Mouse (Mus musculus): ENCODE results near the gene Zap70. TPM values are rescaled to one million over a fixed set of nuclear protein-coding genes. Genes with fewer than 3 reads are reported as not detected.

Gene Zap70
- polyA plus RNA-seq, 1 experiment from 2014 or later, result 0.43 TPM

- Histone ChIP-seq H3K27me3 (ENCODE audit: insufficient read depth, low read length) (peaks cover 11% of the 10 kb centered on the region), H3K4me1 (ENCODE audit: insufficient read depth) (no peaks in the 10 kb centered on the region), H3K9me3 (ENCODE audit: low read depth, low read length) (no peaks in the 10 kb centered on the region), H3K36me3 (ENCODE audit: insufficient read depth) (no peaks in the 10 kb centered on the region), H3K4me2 (no peak overlapping the region), H3K27ac (ENCODE audit: low read depth) (no peak overlapping the region), H3K4me3 (ENCODE audit: low read depth, low read length) (no peak overlapping the region), H3K9ac (no peak overlapping the region)
- TF ChIP-seq CTCF (IDR thresholded peaks at IDR 0.05; ENCODE audit: low read depth), result no peak
- 75% methylated on average over 9 of the region's 9 CpGs for WGBS
- no peak for DNase-seq
- no peak for ATAC-seq (ENCODE audit: insufficient read depth)
Observed at GRCm38 (mm10) chr1:36772198-36772934, 10.8 kb downstream of the Zap70 start.

- 83% methylated on average over 13 of the region's 13 CpGs for WGBS
- H3K9me3 ChIP-seq (ENCODE audit: low read depth, low read length), result no peaks in the 10 kb centered on the region
- ATAC-seq (ENCODE audit: insufficient read depth), result no peak
- peaks cover 7% of the 10 kb centered on the region; the same call in 1 of the 2 replicates for H3K4me1 ChIP-seq (ENCODE audit: insufficient read depth)
- no peak overlapping the region for H3K27ac ChIP-seq (ENCODE audit: low read depth)
- TF ChIP-seq CTCF (IDR thresholded peaks at IDR 0.05; ENCODE audit: low read depth), result no peak
- no peaks in the 10 kb centered on the region for H3K36me3 ChIP-seq (ENCODE audit: insufficient read depth)
- DNase-seq, result no peak
- H3K27me3 ChIP-seq (ENCODE audit: insufficient read depth, low read length), result no peaks in the 10 kb centered on the region
- no peak overlapping the region for H3K4me3 ChIP-seq (ENCODE audit: low read depth, low read length)
- no peak overlapping the region for H3K4me2 ChIP-seq
- H3K9ac ChIP-seq, result no peak overlapping the region
Observed at GRCm38 (mm10) chr1:36780793-36781192, 19.2 kb downstream of the Zap70 start.

DNA sequence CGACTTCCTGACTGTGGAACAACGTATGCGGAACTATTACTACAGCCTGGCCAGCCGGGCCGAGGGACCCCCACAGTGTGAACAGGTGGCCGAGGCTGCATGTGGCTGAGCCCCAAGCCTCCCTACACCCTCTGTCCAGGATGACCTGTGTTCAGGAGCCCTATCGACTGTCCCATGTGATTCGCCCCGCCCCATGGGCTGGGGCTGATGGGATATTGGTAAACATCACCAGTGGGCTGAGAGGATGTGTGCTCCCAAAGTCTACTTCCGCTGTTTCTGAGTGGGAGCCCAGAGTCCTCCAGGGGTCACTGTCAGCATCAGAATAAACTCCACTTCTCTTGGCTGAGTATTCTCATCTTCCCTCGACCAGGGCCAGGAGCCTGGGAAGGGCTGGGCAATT is 20.9 kb downstream of the Zap70 start:
- no peak overlapping the region for H3K4me2 ChIP-seq
- no peak overlapping the region for H3K4me3 ChIP-seq (ENCODE audit: low read depth, low read length)
- H3K9ac ChIP-seq, result no peak overlapping the region
- DNase-seq, result no peak
- no peak for ATAC-seq (ENCODE audit: insufficient read depth)
- 67% methylated on average over 11 of the region's 11 CpGs for WGBS
- H3K27ac ChIP-seq (ENCODE audit: low read depth), result no peak overlapping the region
- H3K36me3 ChIP-seq (ENCODE audit: insufficient read depth), result no peaks in the 10 kb centered on the region
- H3K9me3 ChIP-seq (ENCODE audit: low read depth, low read length), result no peaks in the 10 kb centered on the region
- no peak for TF ChIP-seq CTCF (IDR thresholded peaks at IDR 0.05; ENCODE audit: low read depth)
- H3K27me3 ChIP-seq (ENCODE audit: insufficient read depth, low read length), result no peaks in the 10 kb centered on the region
- peaks cover 7% of the 10 kb centered on the region; the same call in 1 of the 2 replicates for H3K4me1 ChIP-seq (ENCODE audit: insufficient read depth)

DNA sequence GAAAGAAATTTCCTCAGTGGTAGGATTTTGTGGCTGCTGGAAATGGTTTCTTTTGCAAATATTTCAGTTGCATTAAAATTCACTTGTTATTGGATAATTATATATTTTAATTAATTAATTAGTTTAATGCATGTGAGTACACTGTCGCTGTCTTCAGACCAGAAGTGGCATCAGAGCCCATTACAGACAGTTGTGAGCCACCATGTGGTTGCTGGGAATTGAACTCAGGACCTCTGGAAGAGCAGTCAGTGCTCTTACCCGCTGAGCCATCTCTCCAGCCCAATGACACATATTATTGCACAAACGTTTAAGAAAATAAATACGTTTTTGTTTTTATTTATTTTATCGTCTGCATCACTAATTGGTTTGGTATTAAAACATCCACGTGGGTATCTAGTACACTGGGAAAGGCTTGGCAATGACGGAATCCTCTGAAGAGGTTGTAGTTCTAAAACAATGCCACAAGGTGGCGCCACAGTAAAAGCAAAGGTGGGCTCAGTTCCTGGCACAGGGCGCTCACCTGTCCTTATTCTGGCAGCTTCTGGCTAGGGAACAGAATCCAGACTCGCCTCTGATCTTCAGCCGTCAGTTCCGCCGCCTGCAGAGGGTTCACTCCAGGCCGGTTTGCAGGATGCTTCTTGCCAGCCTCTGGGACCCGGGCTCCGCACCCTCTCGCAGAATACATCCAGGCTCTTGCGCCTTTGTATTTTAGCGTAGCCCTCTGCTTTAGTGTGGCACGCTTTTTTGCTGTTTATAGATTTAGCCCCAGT is 23.0 kb downstream of the Zap70 start:
- DNase-seq (peak; percentile 86), ATAC-seq (ENCODE audit: insufficient read depth) (peak; percentile 58)
- Histone ChIP-seq H3K36me3 (ENCODE audit: insufficient read depth) (no peaks in the 10 kb centered on the region), H3K9me3 (ENCODE audit: low read depth, low read length) (no peaks in the 10 kb centered on the region), H3K27me3 (ENCODE audit: insufficient read depth, low read length) (no peaks in the 10 kb centered on the region), H3K9ac (peak overlapping the region; percentile 43), H3K4me1 (ENCODE audit: insufficient read depth) (peaks cover 7% of the 10 kb centered on the region; the same call in 1 of the 2 replicates), H3K27ac (ENCODE audit: low read depth) (no peak overlapping the region), H3K4me2 (peak overlapping the region; percentile 88), H3K4me3 (ENCODE audit: low read depth, low read length) (peak overlapping the region; percentile 41)
- 4% methylated on average over 20 of the region's 20 CpGs for WGBS
- peak; percentile 86 for TF ChIP-seq CTCF (IDR thresholded peaks at IDR 0.05; ENCODE audit: low read depth)

DNA sequence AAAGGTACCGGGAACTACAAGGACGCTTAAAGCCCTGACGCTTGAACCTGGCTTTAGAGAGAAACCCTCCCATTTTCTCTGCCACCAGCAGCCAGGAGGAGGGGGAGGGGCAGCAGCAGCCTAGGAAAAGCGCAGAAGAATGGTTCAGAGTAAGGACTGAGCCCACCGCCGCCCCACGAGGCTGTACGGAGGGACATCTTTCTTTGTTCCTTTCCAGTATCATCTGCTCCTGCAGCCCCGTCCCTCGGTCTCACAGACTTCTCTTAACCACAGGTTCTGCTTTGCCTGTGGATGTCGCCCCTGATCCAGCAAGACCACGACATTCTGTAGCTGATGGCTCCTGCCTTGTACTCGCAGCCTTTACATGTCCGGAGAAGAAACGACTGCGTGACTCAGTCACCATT is 23.6 kb downstream of the Zap70 start:
- Histone ChIP-seq H3K9ac (peak overlapping the region; percentile 43), H3K4me3 (ENCODE audit: low read depth, low read length) (peak overlapping the region; percentile 41), H3K36me3 (ENCODE audit: insufficient read depth) (no peaks in the 10 kb centered on the region), H3K9me3 (ENCODE audit: low read depth, low read length) (no peaks in the 10 kb centered on the region), H3K27me3 (ENCODE audit: insufficient read depth, low read length) (no peaks in the 10 kb centered on the region), H3K27ac (ENCODE audit: low read depth) (no peak overlapping the region), H3K4me1 (ENCODE audit: insufficient read depth) (peaks cover 7% of the 10 kb centered on the region; the same call in 1 of the 2 replicates), H3K4me2 (peak overlapping the region; percentile 88)
- 0 out of 2 replicates have a peak, but pooled peaks have one; percentile 15 for ATAC-seq (ENCODE audit: insufficient read depth)
- peak; percentile 39 for DNase-seq
- WGBS, result 2% methylated on average over 16 of the region's 16 CpGs
- TF ChIP-seq CTCF (IDR thresholded peaks at IDR 0.05; ENCODE audit: low read depth), result no peak

DNA sequence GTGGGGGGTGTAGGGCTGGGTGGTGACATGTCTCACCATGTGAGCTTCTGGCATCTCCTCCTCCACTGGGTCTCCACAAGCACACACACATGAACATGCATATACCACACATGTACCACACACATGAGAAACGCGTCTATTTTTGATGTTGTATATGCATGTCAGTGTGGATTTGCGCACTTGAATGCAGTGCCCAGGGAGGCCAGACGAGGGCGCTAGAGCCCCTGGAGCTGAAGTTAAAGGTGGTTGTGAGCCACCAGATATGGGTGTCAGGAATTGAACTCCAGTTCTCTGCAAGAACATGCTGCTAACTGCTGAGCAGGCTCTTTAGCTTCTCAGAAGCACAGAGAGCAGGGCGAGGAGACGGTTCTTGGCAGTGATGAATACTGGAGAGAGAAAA is 24.8 kb downstream of the Zap70 start:
- Histone ChIP-seq H3K27ac (ENCODE audit: low read depth) (no peak overlapping the region), H3K4me3 (ENCODE audit: low read depth, low read length) (no peak overlapping the region), H3K9ac (no peak overlapping the region), H3K4me1 (ENCODE audit: insufficient read depth) (peaks cover 7% of the 10 kb centered on the region; the same call in 1 of the 2 replicates), H3K9me3 (ENCODE audit: low read depth, low read length) (no peaks in the 10 kb centered on the region), H3K27me3 (ENCODE audit: insufficient read depth, low read length) (no peaks in the 10 kb centered on the region), H3K36me3 (ENCODE audit: insufficient read depth) (peaks cover 4% of the 10 kb centered on the region; the same call in 1 of the 2 replicates), H3K4me2 (no peak overlapping the region)
- DNase-seq, result no peak
- peak; percentile 36 for TF ChIP-seq CTCF (IDR thresholded peaks at IDR 0.05; ENCODE audit: low read depth)
- 90% methylated on average over 7 of the region's 7 CpGs for WGBS
- no peak for ATAC-seq (ENCODE audit: insufficient read depth)

DNA sequence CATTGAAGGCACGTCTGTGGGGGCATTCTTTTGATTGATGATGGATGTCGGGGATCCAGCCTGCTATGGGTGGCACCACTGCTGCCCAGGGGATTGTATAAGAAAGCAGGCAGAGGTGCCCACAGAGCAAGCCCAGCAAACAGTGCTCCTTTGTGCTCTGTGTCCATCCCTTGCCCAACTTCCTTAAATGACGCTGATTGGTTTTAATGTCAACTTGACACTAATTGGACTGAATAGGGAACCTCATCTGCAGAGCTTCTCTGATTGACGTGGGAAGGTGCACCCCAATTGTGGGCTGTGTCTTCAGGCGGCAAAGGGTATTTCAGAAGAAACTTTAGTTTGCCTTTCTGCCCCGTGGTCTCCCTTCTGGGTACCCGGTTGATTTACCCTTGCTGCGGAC is 27.8 kb downstream of the Zap70 start:
- no peaks in the 10 kb centered on the region for H3K9me3 ChIP-seq (ENCODE audit: low read depth, low read length)
- H3K27me3 ChIP-seq (ENCODE audit: insufficient read depth, low read length), result no peaks in the 10 kb centered on the region
- no peak overlapping the region for H3K4me3 ChIP-seq (ENCODE audit: low read depth, low read length)
- peaks cover 7% of the 10 kb centered on the region; the same call in 1 of the 2 replicates for H3K4me1 ChIP-seq (ENCODE audit: insufficient read depth)
- no peak overlapping the region for H3K9ac ChIP-seq
- no peak overlapping the region for H3K4me2 ChIP-seq
- H3K27ac ChIP-seq (ENCODE audit: low read depth), result no peak overlapping the region
- DNase-seq (no peak), ATAC-seq (ENCODE audit: insufficient read depth) (no peak)
- H3K36me3 ChIP-seq (ENCODE audit: insufficient read depth), result peaks cover 29% of the 10 kb centered on the region
- TF ChIP-seq CTCF (IDR thresholded peaks at IDR 0.05; ENCODE audit: low read depth), result no peak
- 72% methylated on average over 8 of the region's 8 CpGs for WGBS

Data from lung, embryonic 14.5 days (tissue).